Mouse (Mus musculus): Measurements from ENCODE around the gene Rpl13. TPM values are rescaled to one million over a fixed set of nuclear protein-coding genes. Genes with fewer than 3 reads are reported as not detected.
"Not testable (repeated sequence)": the region's sequence is repeated elsewhere in the genome, so short reads cannot be mapped to it uniquely, and the experiment has no call there.

The Rpl13 gene
- 100 to 1,000 TPM; 402 to 462 (median 427) TPM for total RNA-seq (2022)

GRCm38 (mm10) chr8:123101735-123102685 is at the start of gene Rpl13:
TSS of gene Rpl13 (plus strand) at chr8:123102350.
- DNase-seq (ENCODE audit: low spot score): peak; percentile 97

GRCm38 (mm10) chr8:123062721-123063120 is 39.4 kb upstream of the Rpl13 start, which contains the start of gene Spg7:
TSS of gene Spg7 (plus strand) at chr8:123062942.
- no peak for DNase-seq (ENCODE audit: low spot score)

- no peak for DNase-seq (ENCODE audit: low spot score)
Observed at GRCm38 (mm10) chr8:123064072-123064471, 38.1 kb upstream of the Rpl13 start.

GRCm38 (mm10) chr8:123064809-123065213 is 37.3 kb upstream of the Rpl13 start:
- DNase-seq (ENCODE audit: low spot score): no peak

GRCm38 (mm10) chr8:123065214-123066100 is 36.7 kb upstream of the Rpl13 start:
- peak; percentile 95 for DNase-seq (ENCODE audit: low spot score)

- no peak for DNase-seq (ENCODE audit: low spot score)
Observed at GRCm38 (mm10) chr8:123066101-123066683, 36.0 kb upstream of the Rpl13 start.

- DNase-seq (ENCODE audit: low spot score): peak; percentile 21
Observed at GRCm38 (mm10) chr8:123071176-123071575, 31.0 kb upstream of the Rpl13 start.

- no peak for DNase-seq (ENCODE audit: low spot score)
Observed at GRCm38 (mm10) chr8:123077213-123077612, 24.9 kb upstream of the Rpl13 start.

- no peak for DNase-seq (ENCODE audit: low spot score)
Observed at GRCm38 (mm10) chr8:123082993-123083392, 19.2 kb upstream of the Rpl13 start.

GRCm38 (mm10) chr8:123083610-123084009 is 18.5 kb upstream of the Rpl13 start:
- no peak for DNase-seq (ENCODE audit: low spot score)

- DNase-seq (ENCODE audit: low spot score): no peak
Observed at GRCm38 (mm10) chr8:123087289-123087688, 14.9 kb upstream of the Rpl13 start.

GRCm38 (mm10) chr8:123097216-123097615 is 4.9 kb upstream of the Rpl13 start:
- no peak for DNase-seq (ENCODE audit: low spot score)

GRCm38 (mm10) chr8:123097786-123098584 is 4.2 kb upstream of the Rpl13 start:
- DNase-seq (ENCODE audit: low spot score): no peak

- no peak for DNase-seq (ENCODE audit: low spot score)
Observed at GRCm38 (mm10) chr8:123100288-123100687, 1.9 kb upstream of the Rpl13 start.

GRCm38 (mm10) chr8:123101244-123101643 is 906 bp upstream of the Rpl13 start:
- no peak for DNase-seq (ENCODE audit: low spot score)

GRCm38 (mm10) chr8:123102855-123103254 is 705 bp downstream of the Rpl13 start:
- not testable (repeated sequence) for DNase-seq (ENCODE audit: low spot score)

- no peak for DNase-seq (ENCODE audit: low spot score)
Observed at GRCm38 (mm10) chr8:123103285-123103684, 1.1 kb downstream of the Rpl13 start.

- DNase-seq (ENCODE audit: low spot score): no peak
Observed at GRCm38 (mm10) chr8:123104046-123104767, 2.1 kb downstream of the Rpl13 start.

- peak; percentile 33 for DNase-seq (ENCODE audit: low spot score)
Observed at GRCm38 (mm10) chr8:123105553-123106326, 3.6 kb downstream of the Rpl13 start.
